Mouse (Mus musculus) kidney, adult 2 months (tissue): Measurements from ENCODE around the gene Parp14.

Experiments used
- CTCF ChIP-seq: fragments of 200-500 bp; conservative IDR thresholded peaks from 2 replicates; pipeline ENCODE4 v1.5.1; 2011; ENCODE audit warnings: low read depth, mild to moderate bottlenecking, control low read depth, low read length, moderate library complexity, mixed read lengths; ENCODE audit not compliant: insufficient read depth, insufficient read length
- POLR2A ChIP-seq: fragments of 200-500 bp; IDR thresholded peaks from one replicate; pipeline ENCODE4 v1.6.1; 2011; ENCODE audit warnings: low read depth, low read length, control low read depth

DNA sequence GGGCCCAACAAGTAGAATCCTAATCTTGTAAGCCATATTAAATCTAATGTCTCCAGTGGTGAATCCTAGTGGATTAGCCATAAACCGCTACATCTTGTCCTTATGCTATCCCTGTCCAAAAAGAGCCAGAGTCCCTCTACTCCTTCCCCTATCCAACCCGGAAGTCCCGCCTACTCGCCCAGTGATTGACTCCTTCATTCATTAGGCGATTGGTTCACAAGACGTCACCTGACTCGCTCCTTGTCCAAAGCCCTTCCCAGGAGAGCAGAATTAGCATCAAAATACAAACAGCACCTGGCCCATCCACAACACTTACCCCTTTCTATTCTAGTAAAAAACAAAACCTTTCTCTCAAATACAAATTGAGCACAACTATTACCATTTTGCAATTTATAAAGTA lies 41.3 kb downstream of the Parp14 start:
- TF ChIP-seq POLR2A (no peak), CTCF (no peak)
